Mouse (Mus musculus) natural killer cell, adult 2 months (primary cell): ENCODE measurements around the gene Fbl.
"Not testable (repeated sequence)": the region's sequence is repeated elsewhere in the genome, so short reads cannot be mapped to it uniquely, and the experiment has no call there.

Source experiments
- DNase-seq, 2 experiments: peaks; one replicate each; pipeline ENCODE4 v3.0.0; 2022; ENCODE audit warnings: low spot score in 2 of 2

The Fbl gene

DNA sequence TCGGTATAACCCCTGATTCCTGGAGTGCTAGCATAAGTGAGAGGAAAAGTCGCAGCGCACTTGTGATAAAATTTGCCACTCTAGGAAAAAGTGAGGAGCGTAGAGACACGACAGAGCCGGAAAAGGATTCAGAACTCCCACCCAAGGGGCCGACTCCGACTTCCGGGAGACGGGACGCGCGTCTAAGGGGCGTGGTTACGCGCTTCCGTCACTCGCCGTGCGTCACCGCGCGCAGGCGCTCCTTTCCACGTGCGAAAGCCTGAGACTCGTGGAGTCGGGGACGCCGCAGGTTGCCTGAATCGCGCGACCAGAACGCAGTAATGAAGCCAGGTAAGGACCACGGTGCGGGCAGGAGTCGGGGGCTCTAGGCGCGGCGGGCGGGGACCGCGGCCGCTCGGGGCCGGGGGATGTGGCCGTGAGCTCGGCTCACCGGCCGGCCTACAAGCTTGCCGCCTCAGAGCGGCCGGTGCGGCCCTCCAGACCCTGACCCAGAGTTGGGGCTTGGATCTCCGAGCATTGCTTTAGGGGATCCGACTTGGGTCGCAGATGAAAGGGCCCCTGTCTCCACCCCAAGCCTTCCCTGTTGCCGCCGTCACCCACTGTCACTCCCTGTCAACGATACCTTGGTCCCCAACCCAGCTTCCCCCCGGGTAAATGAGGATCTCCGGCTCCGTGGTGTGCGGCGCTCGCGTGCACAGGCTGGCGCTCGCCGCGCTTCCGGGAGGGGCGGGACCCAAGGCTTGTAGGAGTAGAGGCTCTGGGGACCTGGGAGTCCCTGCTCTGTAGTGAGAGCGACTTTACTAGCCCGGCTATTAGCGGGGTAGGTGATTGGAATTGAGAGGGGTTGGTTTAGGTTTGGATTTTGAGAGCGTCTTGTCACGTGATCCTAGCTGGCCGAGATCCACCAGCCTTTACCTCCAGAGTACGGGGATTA, at the start of gene Fbl:
Fbl (plus strand) TSS at position 222 of the 934 bp plus-strand sequence.
- peak; percentile 77 to 88 for DNase-seq

DNA sequence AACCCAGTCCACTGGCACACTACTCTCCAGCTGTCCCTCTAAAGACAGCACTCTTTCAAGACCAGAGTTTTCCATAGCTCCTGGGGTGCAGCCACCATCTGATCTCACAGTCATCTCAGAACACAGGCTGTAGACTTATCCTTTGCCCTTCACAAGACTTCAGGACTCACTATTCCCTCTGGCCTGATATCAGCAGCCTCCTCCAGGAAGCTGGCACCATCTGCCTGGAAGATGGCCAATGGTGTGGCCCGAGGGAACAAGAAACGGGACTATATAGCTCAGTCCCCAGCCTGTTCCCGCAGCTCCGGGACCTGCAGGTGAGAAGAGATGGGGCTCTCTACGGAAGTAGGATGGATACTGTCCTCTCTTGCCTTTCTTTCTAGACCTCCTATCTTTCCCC, 40.3 kb upstream of the Fbl start, which contains the start of gene 9530053A07Rik:
9530053A07Rik (plus strand) TSS at position 301 of the 400 bp plus-strand sequence.
- no peak for DNase-seq

DNA sequence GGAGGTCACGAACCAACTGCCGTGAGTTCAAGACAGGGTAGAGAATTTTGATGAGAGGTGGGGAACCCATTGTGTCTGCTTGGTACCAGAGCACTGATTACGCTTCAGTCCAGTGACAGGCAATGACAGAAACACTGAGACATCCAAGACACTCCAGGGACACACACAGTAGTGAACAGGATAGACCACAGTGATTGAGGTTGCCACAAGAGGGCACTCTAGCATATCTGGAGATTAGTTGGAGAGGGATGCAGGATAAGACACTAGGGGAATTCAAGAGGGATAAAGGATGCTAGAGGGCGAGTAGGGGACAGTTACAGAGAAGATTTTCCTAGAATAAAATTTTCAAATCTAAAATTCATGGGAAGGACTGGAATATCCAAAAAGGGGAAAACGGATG, 31.9 kb upstream of the Fbl start:
- no peak for DNase-seq

DNA sequence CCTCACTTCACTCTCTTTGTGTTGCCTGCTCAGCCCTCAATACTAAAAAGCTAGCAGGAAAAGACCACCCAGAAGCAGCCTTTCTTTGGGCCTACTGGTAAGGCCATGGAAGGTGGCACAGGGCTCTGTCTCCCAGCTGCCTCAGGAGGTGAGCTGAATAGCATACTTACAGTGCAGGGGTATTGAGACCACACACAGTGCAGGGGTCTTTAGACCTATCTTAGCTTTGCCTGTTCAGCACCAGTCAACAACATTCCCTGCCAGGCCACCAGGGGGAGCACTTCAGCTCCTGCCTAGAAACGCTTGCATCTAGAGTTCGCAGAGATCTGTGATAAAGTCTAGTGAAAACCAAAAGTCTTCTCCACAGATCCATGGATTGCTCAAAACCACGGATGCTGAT, 21.2 kb upstream of the Fbl start:
- DNase-seq = peak; percentile 49 to 69

DNA sequence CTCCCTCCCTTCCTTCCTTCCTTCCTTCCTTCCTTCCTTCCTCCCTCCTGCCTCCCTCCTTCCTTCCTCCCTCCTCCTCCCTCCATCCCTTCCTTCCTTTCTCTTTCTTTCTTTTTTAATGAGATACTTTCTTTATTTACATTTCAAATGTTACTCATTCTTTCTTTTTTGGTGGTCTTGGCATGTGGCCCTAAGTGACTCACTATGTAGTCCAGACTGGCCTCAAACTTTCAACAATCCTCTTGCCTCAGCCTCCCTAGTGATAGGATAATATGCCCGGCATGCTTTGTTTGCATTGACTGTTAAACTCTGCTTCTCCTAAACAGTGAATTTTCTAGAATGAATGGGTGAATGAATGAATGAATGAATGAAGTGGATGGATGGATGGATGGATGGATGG, 19.7 kb upstream of the Fbl start:
- no peak for DNase-seq

DNA sequence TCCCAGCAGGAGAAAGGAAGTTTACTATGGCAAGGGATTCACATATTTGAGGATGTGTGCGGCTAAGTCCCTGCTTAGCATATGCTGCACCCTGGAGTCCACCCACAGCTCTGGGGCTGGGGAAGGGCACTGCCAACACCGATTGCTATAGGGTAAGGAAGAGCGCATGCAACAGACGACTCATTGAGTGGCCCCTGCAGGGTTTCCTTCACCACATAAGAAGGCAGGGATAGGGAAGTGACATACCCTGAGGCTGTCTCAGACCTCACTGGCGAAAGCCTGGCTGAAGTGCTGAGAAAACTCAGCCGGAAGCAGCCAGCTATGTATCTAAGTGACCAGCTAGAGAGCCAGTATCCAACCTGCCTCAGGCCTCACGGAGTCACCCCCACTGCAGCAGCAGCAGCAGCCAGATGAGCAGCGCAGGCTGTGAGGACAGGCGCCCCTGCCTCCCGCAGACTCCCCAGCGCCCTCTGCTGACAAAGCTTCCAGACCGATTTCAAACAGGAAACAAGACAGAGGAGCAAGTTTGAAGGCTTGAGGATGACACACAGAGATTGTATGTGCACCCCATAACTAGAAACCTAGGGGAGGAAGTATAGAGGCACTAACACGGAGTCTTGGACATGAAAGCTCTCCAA, 17.8 kb upstream of the Fbl start:
- DNase-seq = peak; percentile 12 to 53

DNA sequence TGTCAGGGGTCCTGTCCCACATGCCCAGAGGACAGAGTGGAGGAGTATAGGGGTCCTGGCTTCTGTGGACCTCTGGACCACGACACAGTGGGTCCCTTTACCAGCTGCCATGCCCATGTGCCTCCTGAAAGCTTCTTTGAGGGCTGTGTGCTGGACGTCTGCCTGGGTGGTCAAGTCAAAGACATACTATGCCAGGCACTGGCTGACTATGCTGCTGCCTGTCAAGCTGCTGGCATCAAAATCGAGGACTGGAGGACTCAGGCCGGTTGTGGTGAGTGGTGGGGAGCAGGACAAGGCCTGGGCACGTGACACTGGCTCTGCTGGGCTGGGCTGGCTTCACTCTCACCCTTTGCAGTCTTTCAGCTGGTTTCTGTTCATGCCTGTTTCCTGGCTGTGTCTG, 15.9 kb upstream of the Fbl start:
- not testable (repeated sequence) for DNase-seq

DNA sequence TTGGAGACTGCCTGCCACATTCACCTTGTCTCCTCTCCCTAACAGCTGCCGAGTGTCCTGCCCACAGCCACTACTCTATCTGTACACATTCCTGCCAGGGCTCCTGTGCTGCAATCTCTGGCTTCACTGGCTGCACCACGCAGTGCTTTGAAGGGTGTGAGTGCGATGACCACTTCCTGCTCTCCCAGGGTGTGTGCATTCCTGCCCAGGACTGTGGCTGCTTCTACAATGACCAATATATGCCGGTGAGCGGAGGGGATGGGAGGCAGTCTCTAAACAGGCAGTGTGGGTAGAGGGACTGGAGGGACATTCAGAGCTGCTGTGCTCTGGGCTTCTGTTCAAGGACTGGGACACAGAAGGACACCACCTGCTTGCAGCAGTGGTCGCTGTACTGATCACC, 10.2 kb upstream of the Fbl start:
- DNase-seq = no peak

DNA sequence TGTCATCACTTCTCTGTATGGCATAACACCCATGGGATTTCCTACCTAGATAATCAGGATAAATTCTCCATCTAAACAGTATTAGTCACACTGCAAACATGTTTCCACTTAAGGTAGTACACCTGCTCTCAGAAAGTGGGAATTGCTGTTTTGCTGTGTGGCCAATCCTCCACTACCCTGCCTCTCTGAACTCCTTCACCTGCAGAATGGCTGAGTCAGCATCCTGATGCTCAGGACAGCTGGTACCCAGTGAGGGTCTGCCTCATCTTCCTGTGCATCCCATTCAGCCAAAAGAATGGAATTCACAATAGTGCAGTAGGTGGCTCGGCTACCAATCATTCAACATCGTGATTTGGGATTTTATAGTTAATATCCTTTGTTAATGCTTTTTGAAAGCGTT, 9.6 kb upstream of the Fbl start:
- no peak for DNase-seq

DNA sequence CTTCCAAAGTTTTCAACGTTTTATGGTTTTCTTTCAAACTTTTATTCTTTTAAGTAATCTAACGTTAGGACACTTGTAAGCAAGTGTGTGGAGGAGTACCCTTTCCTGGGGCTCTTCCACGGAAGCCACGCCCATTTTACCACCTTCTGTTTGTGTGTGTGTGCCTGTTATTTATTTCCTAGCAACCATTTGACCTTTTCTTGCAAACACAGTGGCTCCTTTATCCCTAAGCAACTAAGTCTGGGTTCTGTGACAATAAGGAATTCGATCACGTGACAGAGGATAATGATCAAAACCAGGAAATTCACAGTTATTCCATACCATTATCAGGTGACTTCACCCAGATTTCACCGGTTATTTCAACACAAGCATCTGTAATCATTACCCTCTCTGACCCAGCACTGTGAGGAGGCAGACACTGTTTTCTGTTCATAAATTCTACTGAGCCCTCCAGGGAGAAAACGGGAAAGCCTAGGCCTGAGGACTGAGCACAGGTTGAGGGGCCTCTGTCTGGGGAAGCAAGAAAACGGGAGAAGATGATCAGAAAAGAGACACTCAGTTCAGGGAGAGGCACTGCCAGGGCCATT, 8.3 kb upstream of the Fbl start:
- no peak for DNase-seq

DNA sequence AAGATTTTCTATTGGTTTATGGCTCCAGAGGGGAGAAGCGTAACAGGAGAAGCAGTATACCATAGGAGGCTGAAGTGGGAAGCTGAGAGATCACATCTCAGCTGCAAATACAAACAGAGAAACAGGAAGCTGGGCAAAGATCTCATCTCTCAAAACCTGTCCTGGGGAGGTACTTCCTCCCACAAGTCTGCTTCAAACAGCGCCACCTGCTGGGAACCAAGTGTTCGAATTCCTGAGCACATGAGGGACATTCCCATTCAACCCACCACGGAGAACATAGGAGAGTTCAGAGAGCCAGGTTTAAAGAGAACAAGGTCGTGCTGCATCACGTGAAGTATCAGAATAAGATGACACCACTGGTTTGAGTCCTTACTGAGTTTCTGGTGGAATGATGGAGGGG, 4.1 kb upstream of the Fbl start:
- no peak for DNase-seq

DNA sequence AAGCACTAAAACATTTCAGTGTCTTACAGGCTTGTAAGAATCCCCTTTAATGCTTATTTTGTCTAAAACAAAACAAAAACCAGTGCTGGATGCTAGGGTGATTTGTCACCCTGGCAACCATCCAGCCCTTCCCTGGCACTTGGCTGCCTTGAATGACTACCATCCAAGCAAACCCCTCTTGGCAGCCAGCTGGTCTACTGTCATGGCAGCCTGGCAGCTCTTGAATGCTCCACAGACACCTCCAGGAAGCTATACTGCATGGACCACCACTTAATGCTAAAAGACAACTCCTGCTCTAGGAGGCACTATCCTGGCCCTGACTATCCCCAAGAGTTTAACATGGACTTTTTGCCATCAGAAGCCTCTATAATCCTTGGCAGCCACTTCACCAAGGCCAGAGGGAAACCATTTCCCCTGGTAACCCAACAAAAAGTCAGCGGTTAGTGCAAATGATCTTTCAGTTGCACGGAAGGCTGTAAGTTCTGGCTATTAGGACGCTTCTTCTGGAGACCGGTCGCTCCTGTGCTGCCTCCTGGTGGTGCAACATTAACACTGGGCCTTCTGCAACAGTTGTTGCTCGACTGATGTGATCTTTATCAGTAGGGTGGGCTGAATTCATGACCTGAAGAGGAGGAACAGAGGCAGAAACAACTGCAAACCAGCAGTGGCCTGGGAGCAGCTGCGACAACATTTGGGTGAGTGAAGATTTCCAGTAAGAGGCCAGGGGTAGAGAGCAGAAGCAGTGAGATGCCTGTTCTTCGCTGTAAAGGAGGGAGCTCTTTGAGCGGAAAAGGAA, 992 bp upstream of the Fbl start:
- DNase-seq = peak; percentile 65 to 77

DNA sequence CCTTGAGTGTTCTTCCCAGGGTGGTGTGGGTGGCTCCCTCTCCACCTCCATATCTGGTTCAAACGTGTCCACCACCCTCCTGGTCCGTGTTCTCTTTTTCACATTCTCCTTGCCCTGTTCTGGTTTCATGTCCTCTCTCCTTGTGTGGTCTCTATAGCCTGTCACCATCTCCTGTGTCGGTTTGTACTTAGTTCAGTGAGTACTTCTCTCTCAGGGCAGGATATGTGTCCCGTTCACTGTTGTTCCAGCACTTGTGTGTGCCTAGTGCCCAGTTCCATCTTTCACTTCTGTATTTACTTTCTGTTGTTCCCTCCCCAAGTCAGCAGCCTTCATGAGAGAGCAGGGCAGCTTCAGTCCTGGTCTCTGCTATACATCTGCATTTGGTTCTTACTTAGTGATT, 5.8 kb downstream of the Fbl start:
- no peak for DNase-seq

DNA sequence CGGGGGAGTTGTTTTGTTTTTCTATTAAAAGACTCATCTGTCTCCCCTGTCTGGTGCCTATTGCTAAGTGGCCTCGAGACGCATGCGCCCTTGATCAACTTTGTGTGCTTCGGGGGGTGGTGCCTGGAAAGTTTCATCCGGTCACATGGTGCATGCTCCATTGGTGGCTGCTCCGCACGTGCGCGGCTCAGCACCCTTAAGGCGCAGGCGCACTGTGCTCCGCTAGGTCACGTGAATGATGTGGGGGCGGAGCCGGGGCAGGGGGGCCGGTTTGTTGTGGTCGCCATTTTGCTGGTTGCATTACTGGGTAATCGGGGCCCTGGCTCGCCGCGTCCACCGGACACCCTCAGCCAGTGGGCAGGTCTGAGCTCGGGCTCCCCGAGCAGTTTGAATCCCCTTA, 9.7 kb downstream of the Fbl start, which contains the start of gene Dyrk1b:
Dyrk1b (plus strand) TSS at position 242 of the 400 bp plus-strand sequence.
- DNase-seq = peak; percentile 99

DNA sequence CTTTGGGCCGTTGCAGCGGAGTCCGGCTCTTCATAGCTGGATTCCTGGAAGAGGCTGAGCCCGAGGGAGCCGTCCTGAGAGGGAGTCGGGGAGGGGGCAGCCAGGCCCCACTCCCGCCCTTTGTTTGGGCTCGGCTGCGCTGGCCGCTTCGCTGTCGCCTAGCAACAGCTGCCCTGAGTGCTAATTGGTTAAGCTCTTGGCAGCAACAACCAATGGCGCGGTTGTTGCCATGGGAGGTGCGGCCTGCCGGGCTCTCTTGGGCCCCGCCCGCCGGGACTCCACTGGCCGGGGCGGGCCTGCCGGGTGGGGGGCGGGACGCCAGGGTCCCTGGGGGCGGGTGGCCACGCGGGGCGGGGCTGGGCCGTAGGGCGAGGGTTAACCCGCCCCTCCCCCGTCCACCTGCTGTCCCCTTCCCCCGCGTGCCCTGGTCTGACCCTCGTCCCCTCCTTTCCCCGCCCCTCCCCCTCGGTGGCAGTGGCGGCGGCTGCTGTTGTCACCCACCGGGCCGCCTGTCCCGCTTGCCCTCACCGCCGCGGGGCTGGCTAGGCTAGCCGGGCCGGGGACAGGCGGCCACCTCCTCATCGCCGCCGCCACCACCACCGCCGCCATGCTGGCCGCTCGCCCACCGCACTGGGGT, 10.3 kb downstream of the Fbl start:
- DNase-seq = peak; percentile 88 to 91

DNA sequence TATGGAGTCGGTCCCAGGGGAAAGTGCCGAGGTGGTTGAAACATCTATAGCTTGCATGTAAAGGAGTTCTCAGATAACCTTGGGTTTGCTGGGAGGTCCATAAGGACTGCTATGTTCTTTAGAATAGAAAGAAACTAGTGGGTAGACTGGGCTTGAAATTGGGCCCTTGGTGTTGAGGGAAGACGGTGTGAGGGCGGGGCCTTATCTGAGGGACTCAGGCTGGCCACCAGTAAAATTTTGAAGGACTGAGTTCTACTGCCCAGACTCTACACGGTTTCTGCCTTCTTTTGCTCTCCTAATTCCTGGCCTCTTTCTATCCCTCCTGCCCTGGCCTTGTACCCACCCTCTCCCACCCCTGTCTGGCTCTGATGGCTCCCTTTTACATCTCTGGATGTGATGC, 11.4 kb downstream of the Fbl start:
- DNase-seq = no peak

DNA sequence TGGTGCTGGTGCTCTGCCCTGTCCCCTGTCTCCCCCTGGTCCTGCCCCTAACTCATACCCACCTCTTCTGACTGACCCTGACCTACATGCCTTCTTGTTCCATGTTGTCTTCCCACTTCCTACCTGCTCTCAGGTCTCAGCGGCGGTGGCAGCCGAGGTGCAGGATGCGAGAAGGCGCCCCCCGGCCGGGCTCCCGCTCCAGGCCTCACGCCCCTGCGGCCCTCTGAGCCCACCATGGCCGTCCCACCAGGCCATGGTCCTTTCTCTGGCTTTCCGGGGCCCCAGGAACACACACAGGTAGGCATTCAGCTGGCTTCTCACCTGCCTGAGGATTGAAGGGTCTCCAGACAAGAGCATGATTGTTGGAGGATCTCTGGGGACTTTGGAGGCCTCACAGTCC, 11.9 kb downstream of the Fbl start:
- no peak for DNase-seq

DNA sequence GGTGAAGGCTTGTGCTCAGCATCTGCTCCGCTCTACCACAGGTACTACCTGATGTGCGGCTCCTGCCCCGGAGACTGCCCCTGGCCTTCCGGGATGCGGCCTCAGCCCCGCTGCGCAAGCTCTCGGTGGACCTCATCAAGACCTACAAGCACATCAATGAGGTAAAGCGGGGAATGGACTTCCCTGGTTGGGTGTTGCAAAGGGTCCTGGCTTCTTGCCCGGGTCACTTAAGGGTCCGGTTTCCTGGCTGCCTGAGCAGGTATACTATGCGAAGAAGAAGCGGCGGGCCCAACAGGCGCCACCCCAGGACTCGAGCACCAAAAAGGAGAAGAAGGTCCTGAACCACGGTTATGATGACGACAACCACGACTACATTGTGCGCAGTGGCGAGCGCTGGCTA, 12.8 kb downstream of the Fbl start:
- no peak for DNase-seq

DNA sequence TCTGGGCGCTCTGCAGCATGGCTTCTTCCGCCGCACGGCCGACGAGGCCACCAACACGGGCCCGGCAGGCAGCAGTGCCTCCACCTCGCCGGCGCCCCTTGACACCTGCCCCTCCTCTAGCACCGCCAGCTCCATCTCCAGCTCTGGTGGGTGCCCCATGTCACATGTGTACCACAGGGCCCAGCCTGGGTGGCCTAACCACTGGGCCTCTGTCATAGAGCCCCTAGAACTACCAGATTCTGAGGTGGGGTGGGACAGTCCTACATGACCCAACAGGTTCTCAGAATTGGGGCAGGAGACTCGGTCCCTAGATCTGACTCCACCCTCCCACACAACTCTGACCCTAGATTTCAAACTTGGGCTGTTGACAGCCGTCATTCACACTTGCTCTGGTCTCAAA, 16.4 kb downstream of the Fbl start:
- no peak for DNase-seq

DNA sequence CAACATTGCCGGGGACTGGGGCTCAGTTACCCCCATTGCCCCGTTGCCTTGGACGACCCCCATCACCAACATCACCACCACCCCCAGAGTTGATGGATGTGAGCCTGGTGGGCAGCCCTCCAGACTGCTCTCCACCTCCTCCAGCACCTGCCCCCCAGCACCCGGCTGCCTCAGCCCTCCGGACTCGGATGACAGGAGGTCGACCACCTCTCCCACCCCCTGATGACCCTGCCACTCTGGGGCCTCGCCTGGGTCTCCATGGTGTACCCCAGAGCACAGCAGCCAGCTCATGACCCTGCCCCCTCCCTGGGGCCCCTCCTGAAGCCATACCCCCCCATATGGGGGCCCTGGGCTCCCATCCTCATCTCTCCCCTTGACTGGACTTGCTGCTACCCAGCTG, 17.1 kb downstream of the Fbl start:
- DNase-seq = no peak

DNA sequence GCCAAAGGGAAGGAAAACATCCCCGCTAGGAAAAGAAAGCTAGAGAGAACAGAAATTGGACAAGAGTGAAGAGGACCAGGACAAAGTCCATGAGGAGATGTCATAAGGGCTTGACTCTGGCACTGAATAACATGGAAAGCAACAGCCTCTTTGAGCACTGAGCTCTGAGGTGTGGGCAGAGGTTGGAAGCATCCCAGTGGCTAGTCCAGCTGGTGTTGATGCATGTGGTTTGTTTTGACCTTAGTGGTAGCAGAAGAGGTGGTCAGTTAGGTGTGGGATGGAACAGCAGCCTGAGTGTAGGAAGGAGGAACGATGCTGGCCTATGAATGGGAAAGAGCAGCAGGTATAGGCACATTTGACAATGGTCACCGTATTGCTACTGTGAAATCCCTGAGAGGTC, 22.0 kb downstream of the Fbl start:
- no peak for DNase-seq
